Mouse (Mus musculus) spleen, adult 12 weeks (tissue): ENCODE results near the gene Hes1.

Experiments
- DNase-seq: peaks from one replicate; pipeline ENCODE4 v3.0.0; 2022; ENCODE audit warnings: low spot score

The Hes1 gene

DNA sequence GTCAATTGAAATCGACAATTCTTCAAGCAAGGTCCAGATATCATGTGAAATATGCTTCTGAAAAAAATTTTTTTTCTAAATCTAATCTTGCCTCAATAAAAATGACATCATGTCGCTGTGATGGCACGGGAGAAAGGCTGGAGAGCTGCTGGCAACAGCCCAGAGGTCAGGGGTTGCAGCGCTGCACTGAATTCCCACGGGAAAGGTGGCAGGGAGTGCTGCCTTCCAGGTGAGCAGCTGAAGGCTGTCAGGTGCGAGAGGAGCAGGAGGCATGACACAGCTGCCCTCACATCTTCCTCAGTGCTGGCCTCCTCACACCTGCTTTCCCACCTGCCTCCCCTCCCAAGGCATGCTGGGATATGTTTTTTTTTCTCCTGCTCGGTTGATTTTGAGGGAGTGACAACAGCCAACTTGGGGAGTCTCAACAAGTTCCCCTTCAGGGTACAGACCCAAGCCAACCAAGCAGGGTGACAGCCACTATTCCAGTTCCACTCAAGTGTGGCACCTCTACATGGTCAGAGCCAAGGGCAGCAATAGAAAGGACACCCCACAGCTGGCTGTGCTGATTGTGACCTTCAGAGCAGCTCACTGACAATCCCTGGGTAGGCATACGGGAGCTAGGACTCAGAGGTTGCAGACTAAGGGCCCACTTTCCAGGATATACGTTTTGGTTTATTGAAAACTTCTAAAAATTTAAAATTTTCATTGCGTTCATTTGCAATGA is 13.3 kb upstream of the Hes1 start:
- DNase-seq: no peak

- DNase-seq: no peak
These were observed 11.9 kb upstream of the Hes1 start for GRCm38 (mm10) chr16:30052271-30052670.

GRCm38 (mm10) chr16:30052839-30053511 is 11.2 kb upstream of the Hes1 start:
- no peak for DNase-seq

GRCm38 (mm10) chr16:30054541-30054940 is 9.6 kb upstream of the Hes1 start:
- DNase-seq: no peak

GRCm38 (mm10) chr16:30055361-30055889 is 8.8 kb upstream of the Hes1 start:
- DNase-seq: no peak

DNA sequence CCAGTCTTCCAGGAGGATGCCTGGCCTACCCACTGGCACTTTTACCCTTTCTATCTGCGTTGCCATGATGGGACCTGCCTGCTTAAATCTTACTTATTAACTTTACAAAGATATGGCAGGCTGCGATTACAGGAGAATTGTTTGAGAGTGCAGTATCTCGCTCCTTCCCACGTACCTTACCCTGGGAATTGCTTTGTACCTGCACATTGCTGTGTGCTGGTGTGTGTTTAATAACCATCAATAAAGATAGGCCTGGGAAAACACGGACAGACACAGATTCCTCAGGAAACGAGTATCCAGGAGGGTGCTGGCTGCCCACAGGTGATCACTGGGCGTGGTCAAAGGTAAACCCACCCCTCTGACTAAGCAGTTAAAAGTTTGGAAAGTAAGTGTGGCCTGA is 8.3 kb upstream of the Hes1 start:
- no peak for DNase-seq

GRCm38 (mm10) chr16:30056906-30057305 is 7.3 kb upstream of the Hes1 start:
- no peak for DNase-seq

DNA sequence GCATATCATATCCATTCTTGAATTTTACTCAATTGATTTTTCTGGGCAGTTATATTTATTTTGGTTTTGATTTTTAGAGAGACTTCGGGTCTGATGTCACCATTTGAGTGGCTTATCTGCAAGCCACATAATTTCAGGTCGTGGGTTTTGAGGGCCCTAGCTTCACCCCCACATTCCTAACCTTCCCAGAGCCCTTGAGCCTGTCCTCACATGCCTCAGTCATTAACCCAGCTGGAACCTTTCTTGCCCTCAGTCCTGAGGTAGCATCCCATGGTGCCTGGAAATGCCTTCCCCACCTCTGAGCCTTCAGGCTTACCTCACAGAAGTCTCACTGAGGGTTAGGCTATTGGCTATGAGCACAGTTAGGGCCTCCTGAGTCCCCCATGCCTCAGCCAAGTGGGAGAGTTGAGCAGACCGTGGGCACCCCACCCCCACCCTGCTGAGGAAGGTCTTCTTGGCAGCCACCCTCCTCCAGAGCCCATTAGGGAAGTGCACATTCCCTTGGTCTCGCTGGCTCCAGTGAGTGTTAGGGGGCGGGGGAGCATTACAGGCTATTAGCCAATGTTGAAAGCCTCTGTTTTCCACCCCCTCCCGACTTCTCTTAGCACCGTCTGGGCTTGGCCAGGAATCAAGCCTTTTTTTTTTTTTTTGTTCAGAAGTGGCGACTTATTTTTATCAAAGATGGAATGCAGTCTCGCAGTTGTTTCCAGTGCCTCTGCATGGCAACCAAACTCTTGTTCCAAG is 5.0 kb upstream of the Hes1 start:
- DNase-seq: no peak

- no peak for DNase-seq
These were observed 3.8 kb upstream of the Hes1 start for GRCm38 (mm10) chr16:30060412-30060811.

DNA sequence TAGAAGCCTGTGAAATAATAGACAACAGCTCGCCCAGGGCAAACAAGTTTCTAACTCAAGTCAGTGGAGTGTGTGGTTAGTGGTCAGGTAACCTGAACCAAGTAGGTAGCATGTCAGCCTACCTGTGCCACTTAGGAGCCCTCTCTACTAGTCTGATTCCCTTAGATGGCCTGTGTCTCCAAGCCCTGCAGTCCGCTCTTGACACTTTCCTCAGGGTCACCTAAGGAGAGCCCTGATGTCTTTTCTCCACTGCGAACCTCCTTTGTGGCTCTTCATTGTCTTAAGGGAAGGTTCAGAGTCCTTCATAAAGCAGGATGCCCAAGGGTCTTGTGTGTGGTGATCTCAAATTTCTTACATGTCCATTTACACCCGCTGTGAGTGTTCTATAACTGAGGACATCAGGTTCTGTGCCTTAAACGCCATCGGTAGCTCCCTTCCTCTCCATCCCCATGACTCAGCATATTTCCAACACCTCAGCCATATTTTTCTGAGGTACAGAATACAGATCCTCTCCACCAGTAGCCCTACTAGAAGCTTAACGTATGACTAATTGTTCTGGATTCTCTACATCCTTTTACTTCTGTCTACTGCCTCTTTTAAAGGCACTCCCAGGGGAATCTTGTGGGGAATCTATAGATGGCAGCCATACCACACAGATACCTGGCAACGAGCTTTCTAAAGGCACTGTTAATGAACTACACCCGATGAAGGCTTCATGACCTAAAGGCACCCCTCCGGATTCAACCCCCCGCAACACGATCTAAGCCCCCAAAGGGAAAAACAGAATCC is 1.7 kb upstream of the Hes1 start:
- no peak for DNase-seq

GRCm38 (mm10) chr16:30063121-30063881 is 883 bp upstream of the Hes1 start:
- DNase-seq: no peak

- DNase-seq: no peak
These were observed 429 bp downstream of the Hes1 start for GRCm38 (mm10) chr16:30064613-30065012.

DNA sequence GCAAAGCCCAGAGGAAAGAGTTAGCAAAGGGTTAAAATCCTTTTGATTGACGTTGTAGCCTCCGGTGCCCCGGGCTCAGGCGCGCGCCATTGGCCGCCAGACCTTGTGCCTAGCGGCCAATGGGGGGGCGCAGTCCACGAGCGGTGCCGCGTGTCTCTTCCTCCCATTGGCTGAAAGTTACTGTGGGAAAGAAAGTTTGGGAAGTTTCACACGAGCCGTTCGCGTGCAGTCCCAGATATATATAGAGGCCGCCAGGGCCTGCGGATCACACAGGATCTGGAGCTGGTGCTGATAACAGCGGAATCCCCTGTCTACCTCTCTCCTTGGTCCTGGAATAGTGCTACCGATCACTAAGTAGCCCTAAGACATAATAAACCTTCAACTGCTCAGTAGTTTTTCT is 893 bp downstream of the Hes1 start:
- DNase-seq: peak; percentile 57

DNA sequence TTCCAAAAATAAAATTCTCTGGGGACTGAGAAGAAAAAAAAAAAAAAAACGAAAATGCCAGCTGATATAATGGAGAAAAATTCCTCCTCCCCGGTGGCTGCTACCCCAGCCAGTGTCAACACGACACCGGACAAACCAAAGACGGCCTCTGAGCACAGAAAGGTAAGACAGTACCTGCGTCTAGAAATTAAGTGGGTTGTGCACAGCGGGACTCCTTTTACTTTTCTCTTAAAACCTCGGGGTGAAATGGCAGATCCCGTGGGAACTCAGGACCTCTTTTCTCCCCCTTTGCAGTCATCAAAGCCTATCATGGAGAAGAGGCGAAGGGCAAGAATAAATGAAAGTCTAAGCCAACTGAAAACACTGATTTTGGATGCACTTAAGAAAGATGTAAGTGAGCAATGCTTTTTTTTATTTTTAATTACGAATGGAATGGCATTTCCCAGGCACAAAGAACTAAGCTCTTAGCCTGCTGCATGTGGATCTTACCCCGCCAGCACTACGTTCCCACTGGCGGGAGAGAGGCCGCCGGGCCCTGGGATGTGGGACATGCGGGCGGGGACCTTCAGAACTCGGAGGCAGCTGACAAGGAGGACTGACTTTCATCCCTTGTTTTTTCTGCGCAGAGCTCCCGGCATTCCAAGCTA is 1.5 kb downstream of the Hes1 start:
- DNase-seq: no peak

- DNase-seq: no peak
These were observed 2.1 kb downstream of the Hes1 start for GRCm38 (mm10) chr16:30066184-30066851.

GRCm38 (mm10) chr16:30066852-30067301 is 2.7 kb downstream of the Hes1 start:
- peak; percentile 65 for DNase-seq

GRCm38 (mm10) chr16:30068041-30069020 is 4.1 kb downstream of the Hes1 start:
- DNase-seq: no peak

DNA sequence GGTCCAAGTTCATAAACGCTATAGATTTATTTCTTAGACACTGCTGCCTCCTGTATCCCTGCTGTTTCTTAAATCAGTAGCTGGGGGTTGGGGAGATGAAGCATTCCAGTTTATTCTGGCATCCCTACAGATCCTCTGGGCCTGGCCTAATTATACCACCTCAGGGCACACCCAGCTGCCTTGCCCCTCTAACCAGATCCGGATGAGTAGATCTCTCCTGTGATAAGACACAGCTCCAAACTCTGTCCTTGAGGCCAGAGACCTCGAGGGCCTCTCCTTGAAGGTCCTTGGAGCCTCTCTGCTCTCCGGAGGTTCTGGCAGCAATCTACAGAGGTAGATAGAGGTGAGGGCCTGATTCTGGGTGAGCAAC is 5.4 kb downstream of the Hes1 start:
- DNase-seq: no peak
